Mouse (Mus musculus) embryonic fibroblast, embryonic 13.5 days (primary cell): ENCODE data around the gene Cdk14.

Experiments used
- CTCF ChIP-seq: IDR thresholded peaks from 2 replicates; pipeline ENCODE4 v1.5.1; 2011; ENCODE audit warnings: mild to moderate bottlenecking, control low read depth, low read length, moderate library complexity, borderline replicate concordance; ENCODE audit not compliant: insufficient read depth
- POLR2A ChIP-seq: IDR thresholded peaks from 2 replicates; pipeline ENCODE4 v1.6.1; 2011; ENCODE audit warnings: low read depth, mild to moderate bottlenecking, control low read depth, low read length, moderate library complexity

DNA sequence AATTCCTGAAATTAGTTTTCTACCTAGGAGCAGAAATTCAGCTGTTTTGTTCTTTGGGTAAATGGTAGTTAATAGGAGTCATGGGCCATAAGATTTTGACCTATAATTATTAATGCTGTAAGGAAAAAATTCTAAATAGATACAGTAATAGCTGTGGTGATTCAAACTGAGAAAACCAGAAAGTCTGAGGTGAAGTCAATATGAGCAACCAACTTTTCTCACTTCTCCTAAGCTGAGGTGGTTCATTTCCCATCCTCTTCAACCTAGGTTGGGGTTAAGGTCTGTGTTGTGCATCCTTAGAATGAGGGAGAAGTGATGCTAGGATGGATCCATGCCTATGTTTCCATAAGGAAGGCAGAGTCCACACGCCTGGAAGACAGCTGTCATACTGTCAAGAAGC is 649.5 kb downstream of the Cdk14 start:
- no peak for TF ChIP-seq POLR2A
- no peak for TF ChIP-seq CTCF
